Mouse (Mus musculus) liver, adult 2 months (tissue): ENCODE measurements around the gene Gm13420.

ENCODE experiments used
- CTCF ChIP-seq: fragments of 200-500 bp; IDR thresholded peaks from 2 replicates; pipeline ENCODE4 v1.5.1; 2011; ENCODE audit warnings: low read depth, low read length, control low read depth
- POLR2A ChIP-seq: fragments of 200-500 bp; IDR thresholded peaks from 2 replicates; pipeline ENCODE4 v1.6.1; 2011; ENCODE audit warnings: low read length, control low read depth; ENCODE audit not compliant: insufficient read depth; ENCODE audit errors: extremely low read depth

- TF ChIP-seq CTCF, result no peak
- no peak for TF ChIP-seq POLR2A
These were observed at the start of gene Gm13420 for GRCm38 (mm10) chr2:29751497-29751896.
